Mouse (Mus musculus) central nervous system, embryonic 14 days (tissue): Measurements from ENCODE around the gene Gng8. TPM values are rescaled to one million over a fixed set of nuclear protein-coding genes. Genes with fewer than 3 reads are reported as not detected.

Experiments
- polyA plus RNA-seq: library from polyadenylated mRNA; depleted of rRNA; stranded (reverse); fragments of >200 nt; gene quantifications from 2 replicates; pipeline ENCODE4 v1.2.3, GENCODE M21; 2012; rRNA removed

The Gng8 gene
- polyA plus RNA-seq, result 14.1 and 22.2 TPM in 2 replicates

DNA sequence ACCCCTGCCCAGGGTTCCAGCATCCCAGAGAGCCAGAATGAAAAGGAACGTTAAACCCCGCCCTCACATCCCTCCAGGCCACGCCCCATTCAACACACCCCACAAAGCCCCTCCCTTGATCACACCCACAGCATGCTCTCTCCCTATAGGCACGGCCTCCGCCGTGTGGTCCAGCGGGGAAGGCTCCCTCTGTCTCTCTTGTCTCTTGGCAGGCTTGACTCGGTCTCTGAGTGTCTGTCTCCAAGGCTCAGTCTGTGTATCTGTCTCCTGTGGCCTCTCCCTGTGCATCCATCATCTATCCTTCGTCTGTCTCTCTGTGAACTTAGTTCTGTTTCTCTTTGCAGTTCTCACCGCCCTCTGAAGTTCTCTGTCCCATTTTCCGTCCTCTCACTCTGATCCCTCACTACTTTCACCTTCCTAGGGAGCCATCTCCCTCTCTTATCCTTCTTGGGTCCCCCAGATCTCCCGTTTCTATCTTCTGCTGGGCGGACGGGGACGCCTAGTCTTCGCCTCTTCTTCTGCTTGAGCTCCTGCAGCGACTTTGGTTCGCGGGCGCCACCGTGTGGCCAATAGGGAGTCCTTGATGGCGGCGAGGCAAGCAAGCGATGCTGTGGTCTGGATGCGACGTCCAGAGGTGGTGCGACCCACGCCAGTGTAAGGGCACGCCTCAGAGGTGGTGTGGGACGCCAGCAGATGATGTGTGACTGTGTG is at the start of gene Gng8:
Gene Gng8, plus strand, starts transcription at position 146 of the 711 bp plus-strand sequence.

DNA sequence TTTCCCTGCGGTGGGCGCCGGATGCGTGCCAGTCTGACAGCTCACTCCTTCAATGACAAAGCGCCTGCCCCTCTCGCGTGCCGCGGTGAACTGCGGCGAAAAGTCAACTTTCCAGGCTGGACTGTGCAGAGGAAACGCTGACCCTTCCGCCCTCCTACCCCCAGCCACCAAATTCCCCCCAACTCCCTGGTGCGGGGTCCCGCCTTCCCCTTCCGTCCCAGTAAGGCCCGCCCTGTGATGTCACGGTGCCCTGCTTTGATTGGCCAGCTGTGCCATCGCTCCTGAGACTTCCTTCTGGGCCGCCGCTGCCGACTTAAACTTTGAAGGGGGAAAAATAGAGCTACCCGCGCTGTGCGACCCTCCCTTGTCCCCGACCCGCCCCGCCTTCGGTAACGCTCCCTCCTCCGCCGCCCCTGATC is 48.9 kb upstream of the Gng8 start, which contains the start of gene Prkd2:
Gene Prkd2, plus strand, starts transcription at position 258 of the 419 bp plus-strand sequence.

DNA sequence AGATGAGACGGTGACA is 16.5 kb upstream of the Gng8 start, which contains the start of gene Dact3:
Gene Dact3, plus strand, starts transcription at position 8 of the 16 bp plus-strand sequence.

DNA sequence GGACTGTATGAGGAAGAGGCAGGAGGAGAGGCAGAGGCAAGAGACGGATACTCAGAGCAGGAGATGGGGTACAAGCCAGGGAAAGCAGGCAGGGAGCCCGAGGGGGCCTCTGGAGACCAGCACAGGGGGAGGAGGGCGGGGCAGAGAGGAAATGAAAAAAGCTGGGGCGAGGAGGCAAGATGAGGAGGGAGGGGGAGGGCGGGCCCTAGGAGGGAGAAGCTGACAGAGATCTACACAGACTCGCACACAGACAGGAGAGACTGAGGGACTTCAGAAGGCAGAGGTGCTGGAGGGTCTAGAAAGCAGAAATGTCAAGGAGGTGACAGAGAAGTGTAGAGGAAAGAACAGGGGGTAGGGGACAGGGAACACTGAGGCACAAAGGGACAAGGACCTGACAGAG is 14.7 kb downstream of the Gng8 start, which contains the start of gene Ptgir:
Gene Ptgir, plus strand, starts transcription at position 210 of the 400 bp plus-strand sequence.

DNA sequence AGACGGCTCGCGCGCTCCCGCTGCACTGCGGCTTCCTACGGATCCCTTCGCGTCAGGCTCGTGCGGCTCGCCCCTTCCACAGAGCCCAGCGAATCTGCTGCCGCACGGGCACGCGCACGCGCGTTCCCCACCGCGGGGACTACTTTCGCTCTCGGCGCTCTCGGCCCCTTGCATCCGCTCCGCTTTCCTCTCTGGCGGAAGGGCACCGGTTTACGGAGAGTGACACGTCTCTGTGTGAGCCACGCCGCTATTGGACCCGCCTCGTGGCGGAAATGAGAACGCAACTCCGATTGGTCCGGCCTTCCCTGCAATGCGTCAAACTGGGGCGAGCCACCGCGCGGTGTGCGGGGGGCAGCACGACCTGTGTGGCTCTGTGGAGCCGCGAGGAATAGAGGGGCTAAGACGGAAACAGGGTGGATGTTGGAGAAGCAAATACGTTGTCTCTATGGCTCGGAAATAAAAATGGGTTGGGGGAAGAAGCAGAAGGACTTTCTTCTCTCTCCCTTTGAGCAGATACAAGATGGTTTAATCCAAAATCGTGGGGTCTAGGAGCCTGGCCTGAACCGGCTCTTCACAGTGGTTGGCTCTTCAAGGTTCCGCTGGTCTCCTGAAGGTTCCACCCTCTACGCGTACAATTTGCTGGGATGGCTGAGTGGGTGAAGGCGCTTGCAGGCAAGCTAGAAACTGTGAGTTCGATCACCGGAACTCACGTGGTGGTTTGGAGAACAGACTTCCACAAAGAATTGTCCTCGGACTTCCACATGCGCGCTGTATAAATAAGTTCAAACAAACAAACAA is 32.6 kb downstream of the Gng8 start, which contains the start of gene Calm3:
Gene Calm3, minus strand, starts transcription at position 78 of the 798 bp plus-strand sequence.

DNA sequence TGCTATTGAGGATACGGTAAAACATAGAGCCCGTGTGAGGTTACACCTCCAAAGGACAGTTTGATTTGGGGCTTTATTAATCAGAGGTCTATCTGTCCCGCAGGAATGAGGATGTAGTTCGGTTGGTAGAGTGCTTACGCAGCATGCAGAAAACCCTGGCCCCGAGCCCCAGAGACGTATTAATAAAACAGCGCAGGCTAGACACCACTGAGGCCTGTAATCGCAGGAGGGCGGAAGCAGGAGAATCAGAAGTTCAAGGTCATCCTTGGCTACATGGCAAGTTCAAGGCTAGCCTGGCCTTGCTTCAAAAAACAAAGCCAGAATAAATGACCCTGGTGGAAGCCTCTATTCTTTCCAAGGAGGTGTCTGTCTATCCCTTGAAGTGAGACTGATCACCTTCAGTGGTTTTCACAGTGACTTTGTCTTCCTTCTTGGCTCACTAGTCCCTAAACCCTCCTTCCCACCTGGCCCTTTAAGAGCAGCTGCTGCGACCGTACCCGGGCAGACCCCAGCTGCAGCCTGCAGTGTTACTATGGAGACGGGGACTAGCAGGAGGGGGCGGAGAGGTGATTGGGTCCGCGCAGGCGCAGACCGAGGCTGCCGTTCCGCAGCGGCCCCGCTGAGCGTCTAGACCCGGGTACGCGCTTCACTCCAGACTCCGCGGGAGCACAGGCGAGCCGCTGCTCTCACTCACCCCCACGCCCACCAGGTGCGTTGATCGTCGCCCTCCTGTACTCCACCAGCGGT is 52.6 kb downstream of the Gng8 start, which contains the start of gene Pnmal2:
Gene Pnmal2, plus strand, starts transcription at position 622 of the 747 bp plus-strand sequence.

Other genes with a start within 250 kb of the Gng8 start
- not detected in 2 replicates for gene Ceacam15, start 216.1 kb upstream of the Gng8 start, polyA plus RNA-seq
- gene Ceacam9, start 169.9 kb upstream of the Gng8 start, polyA plus RNA-seq, result not detected in 2 replicates
- gene Ap2s1, start 153.4 kb upstream of the Gng8 start, polyA plus RNA-seq, result 389 and 393 TPM in 2 replicates
- gene Slc1a5, start 110.4 kb upstream of the Gng8 start, polyA plus RNA-seq, result 28.1 and 32.5 TPM in 2 replicates
- 249 and 272 TPM in 2 replicates for gene Strn4, start 75.9 kb upstream of the Gng8 start, polyA plus RNA-seq
- 38.0 and 40.7 TPM in 2 replicates for gene Fkrp, start 75.1 kb upstream of the Gng8 start, polyA plus RNA-seq
- 13.3 and 16.4 TPM in 2 replicates for gene Prkd2, start 48.9 kb upstream of the Gng8 start, polyA plus RNA-seq
- 34.5 and 44.4 TPM in 2 replicates for gene Dact3, start 16.5 kb upstream of the Gng8 start, polyA plus RNA-seq
- 0.52 and 1.1 TPM in 2 replicates for gene Ptgir, start 14.7 kb downstream of the Gng8 start, polyA plus RNA-seq
- gene Calm3, start 32.3 kb downstream of the Gng8 start, polyA plus RNA-seq, result 537 and 560 TPM in 2 replicates
- 53.0 and 56.7 TPM in 2 replicates for gene Pnmal2, start 52.9 kb downstream of the Gng8 start, polyA plus RNA-seq
- 23.7 and 27.1 TPM in 2 replicates for gene Pnmal1, start 67.9 kb downstream of the Gng8 start, polyA plus RNA-seq
- 7.9 and 10.3 TPM in 2 replicates for gene Gm42372, start 91.3 kb downstream of the Gng8 start, polyA plus RNA-seq
- 7.7 and 13.6 TPM in 2 replicates for gene Ccdc8, start 100.9 kb downstream of the Gng8 start, polyA plus RNA-seq
- 158 and 178 TPM in 2 replicates for gene Ppp5c, start 136.1 kb downstream of the Gng8 start, polyA plus RNA-seq
- gene Hif3a, start 170.6 kb downstream of the Gng8 start, polyA plus RNA-seq, result 5.1 and 8.6 TPM in 2 replicates
- gene Psg16, start 182.3 kb downstream of the Gng8 start, polyA plus RNA-seq, result 1.6 and 1.7 TPM in 2 replicates